Mouse (Mus musculus): ENCODE results near the gene Porcn. TPM values are rescaled to one million over a fixed set of nuclear protein-coding genes. Genes with fewer than 3 reads are reported as not detected.

Porcn gene
- total and polyA plus RNA-seq, 3 experiments: 0.64 TPM; not detected in 2

GRCm38 (mm10) chrX:8178871-8179270 lies 27.5 kb downstream of the Porcn start:
- Histone ChIP-seq H3K4me3 (replicated peaks in 1 of 3; ENCODE audit: low read depth in 2 of 3, low read length in 2 of 3, poor library complexity in 1 of 3) (no peak overlapping the region), H3K36me3 (replicated peaks in 1 of 2; ENCODE audit: control insufficient read depth in 1 of 2, insufficient read depth in 1 of 2, low read length in 1 of 2) (peaks cover 0 to 5% of the 10 kb centered on the region in 2 experiments), H3K4me2 (ENCODE audit: insufficient read depth, low read depth, poor library complexity, severe bottlenecking) (no peak overlapping the region), H3K9ac (ENCODE audit: insufficient read depth, low read depth) (no peak overlapping the region), H3K27me3 (replicated peaks) (no peaks in the 10 kb centered on the region), H3K4me1 (ENCODE audit: control insufficient read depth in 1 of 2, insufficient read depth in 2 of 2) (peaks cover 0 to 7% of the 10 kb centered on the region in 2 experiments; a peak in 1 of 4 replicates), H3K79me2 (replicated peaks; ENCODE audit: control insufficient read depth, extremely low read depth, insufficient read depth, poor library complexity, severe bottlenecking) (no peaks in the 10 kb centered on the region), H3K27ac (ENCODE audit: insufficient read depth, low read depth) (no peak overlapping the region), H3K9me3 (replicated peaks; ENCODE audit: low read length) (no peaks in the 10 kb centered on the region)
- dilution Hi-C loops (cut with MboI; ENCODE audit: extremely low pct_ligation_motif_present, extremely low pct_unique_long_range_greater_than_20kb, low sequenced_read_pairs): no loop called here
- TF ChIP-seq EP300 (IDR thresholded peaks at IDR 0.05; ENCODE audit: low read length): no peak
- no peak for TF ChIP-seq RAD21 (IDR thresholded peaks at IDR 0.05; ENCODE audit: low read depth, low read length)
- no peak for TF ChIP-seq ETS1 (conservative IDR thresholded peaks at IDR 0.05; ENCODE audit: low read depth, low read length)
- no peak for TF ChIP-seq ZNF384 (IDR thresholded peaks at IDR 0.05; ENCODE audit: low read depth, low read length)
- no peak for TF ChIP-seq SIN3A (IDR thresholded peaks at IDR 0.05; ENCODE audit: low read length)
- no peak for TF ChIP-seq MAX (IDR thresholded peaks at IDR 0.05; ENCODE audit: low read length)
- TF ChIP-seq CHD2 (IDR thresholded peaks at IDR 0.05; ENCODE audit: low read length): no peak
- no peak for TF ChIP-seq CTCF (conservative IDR thresholded peaks at IDR 0.05 in 1 of 2, IDR thresholded peaks at IDR 0.05 in 1 of 2; ENCODE audit: low read depth in 2 of 2, low read length in 2 of 2)
- TF ChIP-seq SMC3 (IDR thresholded peaks at IDR 0.05; ENCODE audit: low read depth, low read length): no peak
- no peak for TF ChIP-seq TBP (conservative IDR thresholded peaks at IDR 0.05; ENCODE audit: low read depth, low read length)
- no peak for TF ChIP-seq NELFE (IDR thresholded peaks at IDR 0.05; ENCODE audit: low read depth, low read length)
- TF ChIP-seq MAZ (IDR thresholded peaks at IDR 0.05; ENCODE audit: low read depth, low read length): no peak
- no peak for TF ChIP-seq MAFK (IDR thresholded peaks at IDR 0.05; ENCODE audit: insufficient replicate concordance, low read length)
- in situ Hi-C loops (cut with MboI; ENCODE audit: low pct_ligation_motif_present, low pct_unique_long_range_greater_than_20kb, low sequenced_read_pairs): no loop called here
- DNase-seq (ENCODE audit: extremely low read depth): no peak

GRCm38 (mm10) chrX:8175504-8176385 lies 30.6 kb downstream of the Porcn start, which contains the start of gene Tbc1d25:
TSS of gene Tbc1d25 (minus strand) at chrX:8176181.
- peak within 1 kb of the TSS; percentile 55 for H3K27ac ChIP-seq (ENCODE audit: insufficient read depth, low read depth)
- peak within 1 kb of the TSS; percentile 62 to 91 (median 63) for H3K4me3 ChIP-seq (replicated peaks in 1 of 3; ENCODE audit: low read depth in 2 of 3, low read length in 2 of 3, poor library complexity in 1 of 3)
- in situ Hi-C loops (cut with MboI; ENCODE audit: low pct_ligation_motif_present, low pct_unique_long_range_greater_than_20kb, low sequenced_read_pairs) (no loop called here), dilution Hi-C loops (cut with MboI; ENCODE audit: extremely low pct_ligation_motif_present, extremely low pct_unique_long_range_greater_than_20kb, low sequenced_read_pairs) (no loop called here)
- peak within 1 kb of the TSS; percentile 67 for H3K4me2 ChIP-seq (ENCODE audit: insufficient read depth, low read depth, poor library complexity, severe bottlenecking)
- peak; percentile 90 for DNase-seq (ENCODE audit: extremely low read depth)
- H3K9me3 ChIP-seq (replicated peaks; ENCODE audit: low read length): no peaks in the 10 kb centered on the region
- peak within 1 kb of the TSS; percentile 51 for H3K9ac ChIP-seq (ENCODE audit: insufficient read depth, low read depth)
- peaks cover 10 to 25% of the 10 kb centered on the region in 2 experiments for H3K36me3 ChIP-seq (replicated peaks in 1 of 2; ENCODE audit: control insufficient read depth in 1 of 2, insufficient read depth in 1 of 2, low read length in 1 of 2)
- peaks cover 0 to 7% of the 10 kb centered on the region in 2 experiments; a peak in 1 of 4 replicates for H3K4me1 ChIP-seq (ENCODE audit: control insufficient read depth in 1 of 2, insufficient read depth in 2 of 2)
- no peaks in the 10 kb centered on the region for H3K79me2 ChIP-seq (replicated peaks; ENCODE audit: control insufficient read depth, extremely low read depth, insufficient read depth, poor library complexity, severe bottlenecking)
- H3K27me3 ChIP-seq (replicated peaks): no peaks in the 10 kb centered on the region
- TF ChIP-seq ELF1 (IDR thresholded peaks at IDR 0.05; ENCODE audit: low read depth, low read length): peak; percentile 83
- peak; percentile 95 for TF ChIP-seq NRF1 (IDR thresholded peaks at IDR 0.05; ENCODE audit: low read depth, low read length)
- TF ChIP-seq PAX5 (IDR thresholded peaks at IDR 0.05; ENCODE audit: low read length): no peak
- no peak for TF ChIP-seq USF2 (conservative IDR thresholded peaks at IDR 0.05; ENCODE audit: low read depth, low read length)
- peak; percentile 95 for TF ChIP-seq MYC (IDR thresholded peaks at IDR 0.05; ENCODE audit: low read depth, low read length)
- no peak for TF ChIP-seq MAZ (IDR thresholded peaks at IDR 0.05; ENCODE audit: low read depth, low read length)
- TF ChIP-seq ETS1 (conservative IDR thresholded peaks at IDR 0.05; ENCODE audit: low read depth, low read length): no peak; the same call in 1 of the 2 replicates
- no peak for TF ChIP-seq SMC3 (IDR thresholded peaks at IDR 0.05; ENCODE audit: low read depth, low read length)
- TF ChIP-seq JUND (conservative IDR thresholded peaks at IDR 0.05; ENCODE audit: low read depth, low read length): peak; percentile 69
- peak; percentile 85 for TF ChIP-seq BHLHE40 (IDR thresholded peaks at IDR 0.05; ENCODE audit: low read depth, low read length)
- TF ChIP-seq MAFK (IDR thresholded peaks at IDR 0.05; ENCODE audit: insufficient replicate concordance, low read length): no peak
- TF ChIP-seq JUN (IDR thresholded peaks at IDR 0.05; ENCODE audit: insufficient read depth, low read depth, low read length): peak; percentile 57
- no peak for TF ChIP-seq CHD1 (IDR thresholded peaks at IDR 0.05; ENCODE audit: low read depth, low read length)
- TF ChIP-seq E2F4 (IDR thresholded peaks at IDR 0.05; ENCODE audit: insufficient replicate concordance, low read depth, low read length): no peak
- TF ChIP-seq POLR2A (IDR thresholded peaks at IDR 0.05; ENCODE audit: low read depth, low read length): peak; percentile 63
- TF ChIP-seq NELFE (IDR thresholded peaks at IDR 0.05; ENCODE audit: low read depth, low read length): peak; percentile 46
- no peak for TF ChIP-seq RAD21 (IDR thresholded peaks at IDR 0.05; ENCODE audit: low read depth, low read length)
- TF ChIP-seq HCFC1 (IDR thresholded peaks at IDR 0.05; ENCODE audit: low read depth, low read length): peak; percentile 57
- TF ChIP-seq SIN3A (IDR thresholded peaks at IDR 0.05; ENCODE audit: low read length): peak; percentile 82
- TF ChIP-seq MEF2A (IDR thresholded peaks at IDR 0.05; ENCODE audit: borderline replicate concordance, low read depth, low read length): no peak; the same call in 1 of the 2 replicates
- TF ChIP-seq GABPA (IDR thresholded peaks at IDR 0.05; ENCODE audit: insufficient replicate concordance, low read depth, low read length): no peak
- TF ChIP-seq IRF4 (IDR thresholded peaks at IDR 0.05; ENCODE audit: low read depth, low read length): no peak
- peak; percentile 88 for TF ChIP-seq MAX (IDR thresholded peaks at IDR 0.05; ENCODE audit: low read length)
- no peak for TF ChIP-seq USF1 (IDR thresholded peaks at IDR 0.05; ENCODE audit: low read depth, low read length)
- no peak for TF ChIP-seq UBTF (IDR thresholded peaks at IDR 0.05; ENCODE audit: low read depth, low read length)

All from CH12.LX (cell line).